Mouse (Mus musculus) forebrain, embryonic 12.5 days (tissue): ENCODE results near the gene Gnptg. TPM values are rescaled to one million over a fixed set of nuclear protein-coding genes. Genes with fewer than 3 reads are reported as not detected.
A peak's percentile ranks its signal among the peaks of the same experiment; 100 is the strongest.
"Not testable (repeated sequence)": the region's sequence is repeated elsewhere in the genome, so short reads cannot be mapped to it uniquely, and the experiment has no call there.

Source experiments
- ATAC-seq: fragments of 200-750 bp; cut with Nextera tagmentation; 2 replicates; pipeline ENCODE4 v1.8.0; 2017; ENCODE audit warnings: moderate TSS enrichment; ENCODE audit not compliant: low FRiP score
- H3K27ac ChIP-seq: fragments of 300-500 bp; sonication (generic); 2 replicates; pipeline ENCODE4 v1.5.1; 2016; ENCODE audit warnings: mild to moderate bottlenecking
- H3K27me3 ChIP-seq: fragments of 300-500 bp; sonication (generic); 2 replicates; pipeline ENCODE4 v1.6.1; 2016; ENCODE audit warnings: mild to moderate bottlenecking
- H3K36me3 ChIP-seq: fragments of 300-500 bp; sonication (generic); replicated peaks from 2 replicates; pipeline ENCODE4 v1.6.1; 2016; ENCODE audit warnings: mild to moderate bottlenecking
- H3K4me1 ChIP-seq: fragments of 300-500 bp; sonication (generic); 2 replicates; pipeline ENCODE4 v1.6.1; 2016
- H3K4me2 ChIP-seq: fragments of 300-500 bp; sonication (generic); 2 replicates; pipeline ENCODE4 v1.6.1; 2016; ENCODE audit warnings: mild to moderate bottlenecking, moderate library complexity
- H3K4me3 ChIP-seq: fragments of 300-500 bp; sonication (generic); replicated peaks from 2 replicates; pipeline ENCODE4 v1.5.1; 2016; ENCODE audit warnings: mild to moderate bottlenecking
- H3K9ac ChIP-seq: fragments of 300-500 bp; sonication (generic); 2 replicates; pipeline ENCODE4 v1.6.1; 2016; ENCODE audit warnings: mild to moderate bottlenecking
- H3K9me3 ChIP-seq: fragments of 300-500 bp; sonication (generic); 2 replicates; pipeline ENCODE4 v1.6.1; 2016
- WGBS: fragments of 180-500 bp; shearing (Covaris S2); methylation state at CpG from one replicate; pipeline ENCODE4 v1.1.7; 2016; 5-methylcytosine and 5-hydroxymethylcytosine counted together
- polyA plus RNA-seq: library from polyadenylated mRNA; unstranded; fragments of >200 nt; fragmentation: Nextera tagmentation; extraction: Ambion mirVana; gene quantifications from 2 replicates; pipeline ENCODE4 v1.2.1, GENCODE M21; 2016

Gnptg gene
- polyA plus RNA-seq, 1 experiment from 2014 or later = 60.1 TPM

- ATAC-seq = no peak
- H3K36me3 ChIP-seq = peaks cover 29% of the 10 kb centered on the region
- WGBS = 66% methylated on average over 6 of the region's 6 CpGs
- H3K27ac ChIP-seq = no peak overlapping the region
- H3K27me3 ChIP-seq = peaks cover 39% of the 10 kb centered on the region
- H3K4me1 ChIP-seq = peaks cover 40% of the 10 kb centered on the region
- H3K4me2 ChIP-seq = no peak overlapping the region
- H3K9me3 ChIP-seq = no peaks in the 10 kb centered on the region
- H3K4me3 ChIP-seq = no peak overlapping the region
- H3K9ac ChIP-seq = no peak overlapping the region
Observed at GRCm38 (mm10) chr17:25257804-25258261, 17.9 kb upstream of the Gnptg start.

GRCm38 (mm10) chr17:25256140-25256754 is 16.3 kb upstream of the Gnptg start, which contains the start of gene Baiap3:
Baiap3 (minus strand) TSS chr17:25256364.
- 3% methylated on average over 34 of the region's 35 CpGs for WGBS
- H3K9me3 ChIP-seq = no peaks in the 10 kb centered on the region
- H3K9ac ChIP-seq = peak within 1 kb of the TSS; percentile 29
- H3K4me2 ChIP-seq = peak within 1 kb of the TSS; percentile 61
- no peak within 1 kb of the TSS for H3K27ac ChIP-seq
- H3K36me3 ChIP-seq = peaks cover 23% of the 10 kb centered on the region
- H3K4me3 ChIP-seq = peak within 1 kb of the TSS; percentile 35
- H3K27me3 ChIP-seq = peaks cover 44% of the 10 kb centered on the region
- peaks cover 52% of the 10 kb centered on the region for H3K4me1 ChIP-seq
- ATAC-seq = peak; percentile 53

- Histone ChIP-seq H3K4me2 (no peak overlapping the region), H3K4me1 (peaks cover 52% of the 10 kb centered on the region), H3K9ac (0 out of 2 replicates have a peak overlapping the region, but pooled peaks have one; percentile 29), H3K27me3 (peaks cover 44% of the 10 kb centered on the region), H3K9me3 (no peaks in the 10 kb centered on the region), H3K36me3 (peaks cover 18% of the 10 kb centered on the region), H3K27ac (no peak overlapping the region), H3K4me3 (no peak overlapping the region)
- no peak for ATAC-seq
- WGBS = 70% methylated on average over 2 of the region's 2 CpGs
Observed at GRCm38 (mm10) chr17:25255110-25255509, 15.2 kb upstream of the Gnptg start.

DNA sequence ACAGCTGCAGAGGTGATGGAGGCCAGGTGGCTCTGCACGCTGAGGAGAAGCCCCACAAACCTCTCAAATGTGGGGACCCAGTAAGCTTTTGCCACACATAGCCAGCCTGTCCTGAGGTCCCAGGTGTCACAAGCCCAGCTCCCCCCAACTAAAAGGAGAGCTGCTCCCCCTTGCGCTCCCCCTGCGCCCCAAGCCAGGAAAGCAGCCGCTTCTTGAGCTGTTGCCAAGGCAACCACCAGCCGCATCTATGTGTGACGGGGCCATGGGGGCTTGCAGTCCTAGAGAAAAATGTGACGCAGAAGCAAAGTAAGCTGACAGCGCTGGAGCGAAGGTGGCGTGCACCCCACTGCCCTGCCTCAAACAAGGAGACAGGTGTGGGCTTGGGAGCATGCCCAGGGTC is 13.8 kb upstream of the Gnptg start:
- 0 out of 2 replicates have a peak, but pooled peaks cover 8% of the 10 kb centered on the region for H3K36me3 ChIP-seq
- 0 out of 2 replicates have a peak overlapping the region, but pooled peaks have one; percentile 25 for H3K9ac ChIP-seq
- WGBS = 22% methylated on average over 10 of the region's 10 CpGs
- 0 out of 2 replicates have a peak overlapping the region, but pooled peaks have one; percentile 26 for H3K27ac ChIP-seq
- H3K4me3 ChIP-seq = 0 out of 2 replicates have a peak overlapping the region, but pooled peaks have one; percentile 2
- H3K4me2 ChIP-seq = peak overlapping the region; percentile 29
- no peak for ATAC-seq
- peaks cover 52% of the 10 kb centered on the region for H3K4me1 ChIP-seq
- no peaks in the 10 kb centered on the region for H3K9me3 ChIP-seq
- H3K27me3 ChIP-seq = peaks cover 44% of the 10 kb centered on the region

- Histone ChIP-seq H3K4me2 (no peak overlapping the region; the same call in 1 of the 2 replicates), H3K27ac (peak overlapping the region; percentile 21; the same call in 1 of the 2 replicates)
- WGBS = 40% methylated on average over 3 of the region's 3 CpGs
Observed at GRCm38 (mm10) chr17:25252643-25253042, 12.7 kb upstream of the Gnptg start.

GRCm38 (mm10) chr17:25250181-25250835 is 10.4 kb upstream of the Gnptg start:
- no peak for ATAC-seq
- Histone ChIP-seq H3K4me3 (no peak overlapping the region), H3K4me1 (peaks cover 34% of the 10 kb centered on the region), H3K4me2 (no peak overlapping the region), H3K9ac (no peak overlapping the region), H3K27me3 (peaks cover 28% of the 10 kb centered on the region), H3K36me3 (peaks cover 4% of the 10 kb centered on the region; the same call in 1 of the 2 replicates), H3K9me3 (no peaks in the 10 kb centered on the region), H3K27ac (no peak overlapping the region)
- WGBS = 81% methylated on average over 8 of the region's 8 CpGs

More at GRCm38 (mm10) chr17:25252643-25253042, 12.7 kb upstream of the Gnptg start:
- no peak overlapping the region for H3K4me3 ChIP-seq
- peak; percentile 71 for ATAC-seq
- H3K9me3 ChIP-seq = no peaks in the 10 kb centered on the region
- H3K4me1 ChIP-seq = peaks cover 48% of the 10 kb centered on the region
- peaks cover 44% of the 10 kb centered on the region for H3K27me3 ChIP-seq
- H3K36me3 ChIP-seq = no peaks in the 10 kb centered on the region
- no peak overlapping the region for H3K9ac ChIP-seq

DNA sequence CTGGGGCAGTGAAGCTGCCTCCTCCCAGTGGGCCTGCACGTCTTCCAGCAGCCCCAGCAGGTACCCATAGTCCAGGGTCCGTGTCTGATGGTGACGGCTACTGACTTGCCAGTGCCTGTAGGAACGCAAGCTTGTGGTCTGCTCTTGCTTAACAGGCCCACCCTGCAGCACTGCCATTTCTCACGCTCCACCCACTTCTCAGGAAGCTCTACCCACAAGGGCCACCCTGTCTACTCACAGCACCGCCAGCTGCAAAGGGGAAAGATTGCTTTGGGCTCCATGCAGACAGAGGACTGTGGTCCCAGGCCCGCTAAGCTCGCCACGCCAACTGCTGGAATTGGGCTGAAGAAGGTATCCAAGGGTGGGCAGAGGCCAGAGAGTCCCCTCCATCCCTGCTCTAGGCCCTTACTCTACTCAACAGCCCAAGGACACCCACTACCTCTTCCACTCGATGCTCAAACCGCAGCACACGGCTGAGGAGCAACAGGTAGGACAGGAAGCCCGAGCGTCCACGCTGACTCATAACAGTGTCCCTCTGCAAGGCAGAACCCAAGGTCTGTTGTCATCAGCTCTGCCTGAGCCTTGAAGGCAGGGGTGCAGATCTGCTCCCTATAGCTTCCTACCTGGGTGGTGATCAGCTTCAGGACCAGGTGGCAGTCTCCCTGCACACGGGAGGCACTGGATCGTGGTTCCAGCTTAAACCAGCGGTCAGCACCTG is 8.3 kb upstream of the Gnptg start:
- Histone ChIP-seq H3K4me1 (peaks cover 15% of the 10 kb centered on the region), H3K4me2 (no peak overlapping the region), H3K27ac (no peak overlapping the region), H3K4me3 (no peak overlapping the region), H3K9me3 (no peaks in the 10 kb centered on the region), H3K36me3 (peaks cover 25% of the 10 kb centered on the region), H3K27me3 (peaks cover 9% of the 10 kb centered on the region; the same call in 1 of the 2 replicates), H3K9ac (no peak overlapping the region)
- WGBS = 87% methylated on average over 18 of the region's 18 CpGs
- no peak for ATAC-seq

DNA sequence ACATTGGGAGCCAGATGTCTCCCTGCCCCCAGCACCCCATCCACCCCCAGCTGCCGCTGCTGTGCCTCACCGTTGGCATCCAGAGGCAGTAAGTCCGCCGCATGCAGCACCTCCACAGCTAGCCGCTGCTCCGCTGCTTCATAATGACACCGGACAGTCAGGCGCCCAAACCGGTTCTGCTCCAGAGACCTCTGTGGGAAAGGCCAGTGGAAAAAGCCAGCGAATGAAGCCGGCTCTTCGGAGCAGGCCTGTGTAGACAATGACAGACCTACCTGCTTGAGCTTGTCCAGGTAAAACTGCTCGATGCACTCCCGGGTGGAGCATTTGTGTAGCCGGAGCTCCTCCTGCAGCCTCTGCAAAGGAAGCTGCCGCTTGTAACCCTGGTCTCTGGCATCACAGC is 4.3 kb upstream of the Gnptg start:
- Histone ChIP-seq H3K4me2 (no peak overlapping the region), H3K4me3 (no peak overlapping the region), H3K9ac (no peak overlapping the region), H3K27me3 (no peaks in the 10 kb centered on the region), H3K27ac (no peak overlapping the region), H3K4me1 (peaks cover 16% of the 10 kb centered on the region), H3K9me3 (no peaks in the 10 kb centered on the region), H3K36me3 (peaks cover 44% of the 10 kb centered on the region)
- no peak for ATAC-seq
- WGBS = 83% methylated on average over 16 of the region's 16 CpGs

GRCm38 (mm10) chr17:25243131-25243780 is 3.3 kb upstream of the Gnptg start:
- no peaks in the 10 kb centered on the region for H3K27me3 ChIP-seq
- H3K4me3 ChIP-seq = no peak overlapping the region
- no peak overlapping the region for H3K4me2 ChIP-seq
- H3K9ac ChIP-seq = no peak overlapping the region
- WGBS = 88% methylated on average over 11 of the region's 11 CpGs
- peaks cover 20% of the 10 kb centered on the region for H3K4me1 ChIP-seq
- H3K9me3 ChIP-seq = no peaks in the 10 kb centered on the region
- H3K36me3 ChIP-seq = peaks cover 44% of the 10 kb centered on the region
- ATAC-seq = no peak
- no peak overlapping the region for H3K27ac ChIP-seq

- no peak for ATAC-seq
- no peak overlapping the region for H3K4me3 ChIP-seq
- H3K27ac ChIP-seq = no peak overlapping the region
- H3K9me3 ChIP-seq = no peaks in the 10 kb centered on the region
- peaks cover 32% of the 10 kb centered on the region for H3K36me3 ChIP-seq
- 85% methylated on average over 9 of the region's 9 CpGs for WGBS
- peaks cover 13% of the 10 kb centered on the region for H3K4me1 ChIP-seq
- no peak overlapping the region for H3K4me2 ChIP-seq
- H3K9ac ChIP-seq = no peak overlapping the region
- H3K27me3 ChIP-seq = no peaks in the 10 kb centered on the region
Observed at GRCm38 (mm10) chr17:25235635-25236034, 4.3 kb downstream of the Gnptg start.

- not testable (repeated sequence) for H3K9ac ChIP-seq, H3K27me3 ChIP-seq, H3K4me2 ChIP-seq, H3K9me3 ChIP-seq, H3K4me1 ChIP-seq, H3K27ac ChIP-seq, H3K4me3 ChIP-seq
- ATAC-seq = 0 out of 2 replicates have a peak, but pooled peaks have one; percentile 36
- H3K36me3 ChIP-seq = peaks cover 43% of the 10 kb centered on the region
- 90% methylated on average over 5 of the region's 11 CpGs for WGBS
Observed at GRCm38 (mm10) chr17:25231621-25232020, 8.3 kb downstream of the Gnptg start.

DNA sequence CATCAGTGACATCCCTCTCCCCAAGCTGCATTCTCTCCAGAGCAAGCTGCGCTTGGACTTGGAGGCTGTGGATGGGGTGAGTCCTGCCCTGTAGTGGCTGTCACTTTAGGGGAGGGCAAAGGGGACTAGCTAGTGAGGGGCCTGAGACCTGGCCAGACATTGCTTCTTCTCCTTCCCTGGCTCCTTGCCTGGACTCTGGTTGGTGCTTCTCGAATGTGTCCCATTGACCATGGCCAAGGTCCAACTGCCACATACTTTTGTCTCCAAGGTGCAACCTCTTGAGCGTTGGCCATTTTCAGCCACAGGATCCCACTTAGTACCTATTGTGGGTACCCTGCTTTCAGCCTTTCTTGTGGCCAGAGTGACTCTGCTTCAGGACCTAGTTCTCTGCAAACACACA is 9.2 kb downstream of the Gnptg start:
- 86% methylated on average over 3 of the region's 3 CpGs for whole genome bisulfite sequencing
- Histone ChIP-seq H3K4me3 (no peak overlapping the region), H3K27ac (no peak overlapping the region), H3K9ac (no peak overlapping the region), H3K4me1 (no peaks in the 10 kb centered on the region), H3K4me2 (no peak overlapping the region), H3K9me3 (no peaks in the 10 kb centered on the region), H3K27me3 (no peaks in the 10 kb centered on the region), H3K36me3 (peaks cover 41% of the 10 kb centered on the region)
- no peak for ATAC-seq
